Mouse (Mus musculus): ENCODE measurements at regions not wholly inside any gene's neighbourhood (a gene's known extent, or its start where the extent isn't known, plus 50 kb on each side); places are given as distances from the start of the nearest gene placed in this dataset.

DNA sequence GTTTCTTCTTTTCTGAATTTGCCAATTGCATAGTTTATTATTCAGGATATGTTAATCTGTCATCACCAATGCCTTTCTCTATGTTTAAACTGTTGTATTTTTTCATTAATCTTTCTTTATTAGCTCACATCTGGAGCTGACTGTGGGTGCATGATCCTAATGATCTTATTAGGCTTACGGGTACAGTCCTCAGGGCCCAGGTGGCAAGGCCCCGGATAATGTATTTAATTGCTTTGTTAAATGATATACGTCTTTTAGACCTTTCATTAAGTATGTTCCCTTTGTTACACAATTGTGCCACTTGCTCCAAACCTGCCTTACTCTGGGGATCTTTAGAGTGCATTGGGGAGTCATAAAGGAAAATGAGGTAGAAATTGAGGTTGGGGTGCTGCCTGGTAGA lies 86.7 kb upstream of the A1bg start:
- no peak for DNase-seq (ENCODE audit: low read depth, low spot score)

DNA sequence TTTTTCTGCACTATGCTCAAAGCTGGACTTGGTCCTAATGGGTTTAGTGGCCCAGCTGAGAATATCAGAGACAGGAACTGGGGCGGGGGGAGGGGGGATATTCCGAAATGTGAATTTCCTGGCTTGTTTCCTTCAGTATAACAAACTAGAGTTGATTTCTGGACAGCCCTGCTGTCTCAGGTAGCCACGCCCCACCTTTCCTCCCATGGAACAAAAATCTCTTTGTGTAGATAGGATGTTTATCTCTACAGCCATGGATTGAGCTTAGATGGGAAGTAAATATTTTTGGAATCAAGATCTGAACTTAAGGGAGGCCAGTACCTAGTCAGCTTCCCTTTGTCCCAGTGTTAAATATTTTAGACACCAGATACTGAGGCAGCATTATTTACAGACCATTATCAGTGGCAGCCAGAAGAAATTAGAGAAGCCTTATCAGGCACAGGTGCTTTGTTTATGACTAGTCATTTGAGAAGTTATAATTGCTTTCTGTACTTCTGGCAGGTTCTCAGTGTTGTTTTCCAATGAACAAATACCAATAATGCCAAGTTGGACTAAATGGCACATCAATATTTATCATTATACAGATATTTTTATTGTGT lies 84.7 kb upstream of the A1bg start:
- DNase-seq (ENCODE audit: low read depth, low spot score), result no peak

DNA sequence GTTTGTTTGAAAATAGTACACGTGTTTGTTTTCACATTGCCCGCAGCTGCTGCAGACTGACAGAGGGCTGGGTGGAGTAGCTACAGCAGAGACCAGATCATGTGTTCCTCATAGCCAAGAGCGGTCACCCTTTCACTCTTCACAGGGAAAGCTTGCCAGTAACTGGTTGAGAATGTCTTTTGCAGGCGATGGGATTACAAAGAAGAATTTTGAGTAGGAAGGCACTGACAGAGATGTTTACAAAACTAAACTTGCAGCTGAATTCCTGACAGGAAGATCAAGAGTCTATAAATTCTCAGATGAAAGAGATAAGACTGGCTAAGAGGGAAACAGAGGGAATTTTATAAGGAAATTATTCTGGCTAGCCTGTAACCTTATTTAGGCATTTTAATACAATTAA lies 83.8 kb upstream of the A1bg start:
- DNase-seq (ENCODE audit: low read depth, low spot score), result no peak

DNA sequence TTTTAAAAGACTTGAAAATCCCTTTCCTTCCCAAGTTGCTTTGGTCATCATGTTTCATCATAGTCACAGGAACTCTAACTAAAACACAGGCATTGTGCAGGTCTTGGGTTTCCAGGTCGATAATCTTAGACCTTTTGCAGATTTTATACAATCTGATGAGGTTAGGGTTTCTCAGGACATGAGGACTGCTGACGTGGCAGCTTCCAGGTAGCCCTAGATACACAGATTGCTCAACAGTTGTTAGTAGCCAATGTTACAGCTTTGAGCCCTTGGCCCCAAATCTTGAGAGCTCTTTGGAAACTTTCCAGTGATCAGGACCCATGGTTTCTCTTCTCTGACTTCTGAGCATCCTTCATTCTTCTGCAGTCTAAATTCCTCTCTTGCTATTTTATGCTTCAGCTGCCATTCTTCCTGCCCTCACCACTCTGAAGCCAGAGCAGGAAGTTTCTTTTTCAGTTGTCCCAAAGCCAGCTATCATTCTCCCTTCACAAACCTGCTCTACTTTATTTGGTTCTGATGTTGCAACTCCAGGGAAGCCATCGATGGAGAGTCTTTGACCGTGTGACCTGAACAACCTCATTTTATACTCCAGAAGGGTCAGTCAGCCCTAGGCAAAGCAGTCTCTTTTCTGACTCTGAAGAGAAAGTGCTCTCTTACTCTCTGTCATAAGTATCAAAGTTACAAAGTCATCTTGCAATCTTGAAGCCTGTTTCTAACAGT lies 71.3 kb upstream of the A1bg start:
- DNase-seq (ENCODE audit: low read depth, low spot score), result no peak

DNA sequence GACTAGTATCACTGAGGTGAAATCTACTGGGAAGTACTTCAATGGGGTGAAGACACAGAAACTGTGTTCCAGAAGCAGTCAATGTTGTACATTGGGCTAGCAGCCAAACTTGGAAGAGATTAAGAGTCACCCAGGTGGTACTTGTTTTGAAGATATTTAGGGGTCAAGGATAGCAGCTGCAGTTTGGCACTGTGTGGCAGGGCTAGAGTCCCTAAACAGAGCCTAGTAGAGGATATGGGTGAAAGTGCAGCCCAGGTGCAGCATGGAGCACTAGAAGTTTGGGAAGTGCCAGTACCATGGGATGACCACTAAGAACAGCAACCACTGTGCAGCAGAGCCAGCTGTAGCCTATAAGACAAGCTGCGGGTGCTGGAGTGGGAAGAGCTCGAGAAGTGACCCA lies 70.6 kb upstream of the A1bg start:
- no peak for DNase-seq (ENCODE audit: low read depth, low spot score)

DNA sequence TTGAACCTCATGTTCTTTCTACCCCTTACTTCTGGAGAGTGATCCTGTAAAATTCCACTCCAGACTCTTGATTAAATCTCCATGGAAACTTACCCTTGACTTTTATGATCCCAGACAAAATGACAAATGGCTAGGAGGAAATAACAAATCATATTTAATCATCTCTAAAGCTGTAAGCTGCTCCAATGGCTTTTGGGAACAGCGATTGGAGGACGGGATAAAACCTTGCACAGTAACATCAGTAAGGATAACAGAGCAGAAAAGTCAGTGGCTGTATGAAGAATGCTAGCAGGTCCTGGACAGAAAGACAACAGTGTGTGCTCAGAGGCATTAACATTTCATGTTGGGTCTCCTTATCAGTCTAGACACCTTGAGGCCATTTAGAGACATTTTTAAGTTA lies 59.8 kb upstream of the A1bg start:
- DNase-seq (ENCODE audit: low read depth, low spot score), result no peak
